Mouse (Mus musculus) erythroblast, embryonic 14.5 days (primary cell): ENCODE data around the gene Hsd17b13. TPM values are rescaled to one million over a fixed set of nuclear protein-coding genes. Genes with fewer than 3 reads are reported as not detected.
A peak's percentile ranks its signal among the peaks of the same experiment; 100 is the strongest.

Source experiments
- H3K27me3 ChIP-seq: 2 replicates; pipeline ENCODE4 v1.6.1; 2012; ENCODE audit warnings: inconsistent platforms; ENCODE audit not compliant: control insufficient read depth
- H3K36me3 ChIP-seq: 2 replicates; pipeline ENCODE4 v1.6.1; 2012; ENCODE audit warnings: mild to moderate bottlenecking, inconsistent platforms; ENCODE audit not compliant: control insufficient read depth
- H3K4me1 ChIP-seq: 2 replicates; pipeline ENCODE4 v1.6.1; 2012; ENCODE audit warnings: inconsistent platforms; ENCODE audit not compliant: control insufficient read depth
- H3K4me3 ChIP-seq: replicated peaks from 2 replicates; pipeline ENCODE3; 2012; ENCODE audit warnings: moderate library complexity, mild to moderate bottlenecking, inconsistent platforms
- H3K9me3 ChIP-seq: 2 replicates; pipeline ENCODE4 v1.6.1; 2012; ENCODE audit warnings: low read length, inconsistent platforms, mixed read lengths; ENCODE audit not compliant: control insufficient read depth
- GATA1 ChIP-seq: IDR thresholded peaks from 2 replicates; pipeline ENCODE4 v1.6.1; 2012; ENCODE audit warnings: low read length, inconsistent platforms, mixed read lengths
- TAL1 ChIP-seq: IDR thresholded peaks from 3 replicates; pipeline ENCODE4 v1.6.1; 2012; ENCODE audit warnings: low read length, inconsistent platforms, mixed read lengths
- polyA plus RNA-seq: library from polyadenylated mRNA; stranded (reverse); fragments of >175 nt; gene quantifications from 2 replicates; pipeline ENCODE4 v1.2.3, GENCODE M21; 2012

The Hsd17b13 gene
- polyA plus RNA-seq, 1 experiment: not detected

GRCm38 (mm10) chr5:103917357-103917895 lies 59.8 kb downstream of the Hsd17b13 start:
- no peaks in the 10 kb centered on the region for H3K9me3 ChIP-seq
- no peaks in the 10 kb centered on the region for H3K36me3 ChIP-seq
- no peak overlapping the region for H3K4me3 ChIP-seq
- peaks cover 5% of the 10 kb centered on the region for H3K27me3 ChIP-seq
- H3K4me1 ChIP-seq: no peaks in the 10 kb centered on the region
- no peak for TF ChIP-seq TAL1
- TF ChIP-seq GATA1: no peak

GRCm38 (mm10) chr5:103916595-103917356 lies 60.4 kb downstream of the Hsd17b13 start:
- no peaks in the 10 kb centered on the region for H3K36me3 ChIP-seq
- TF ChIP-seq GATA1 (no peak), TAL1 (no peak)

GRCm38 (mm10) chr5:103914335-103915226 lies 62.6 kb downstream of the Hsd17b13 start:
- Histone ChIP-seq H3K4me3 (no peak overlapping the region), H3K27me3 (peaks cover 23% of the 10 kb centered on the region), H3K9me3 (no peaks in the 10 kb centered on the region), H3K36me3 (no peaks in the 10 kb centered on the region), H3K4me1 (peaks cover 14% of the 10 kb centered on the region)
- no peak for TF ChIP-seq GATA1
- TF ChIP-seq TAL1: no peak

More at GRCm38 (mm10) chr5:103916595-103917356, 60.4 kb downstream of the Hsd17b13 start:
- peaks cover 6% of the 10 kb centered on the region for H3K27me3 ChIP-seq
- peaks cover under 1% of the 10 kb centered on the region; the same call in 1 of the 2 replicates for H3K4me1 ChIP-seq
- H3K9me3 ChIP-seq: no peaks in the 10 kb centered on the region
- H3K4me3 ChIP-seq: no peak overlapping the region

GRCm38 (mm10) chr5:103913150-103913549 lies 64.1 kb downstream of the Hsd17b13 start:
- no peak for TF ChIP-seq TAL1
- TF ChIP-seq GATA1: no peak
- H3K9me3 ChIP-seq: no peaks in the 10 kb centered on the region

GRCm38 (mm10) chr5:103911555-103911954 lies 65.7 kb downstream of the Hsd17b13 start:
- Histone ChIP-seq H3K27me3 (peaks cover 30% of the 10 kb centered on the region), H3K4me1 (peaks cover 14% of the 10 kb centered on the region), H3K36me3 (no peaks in the 10 kb centered on the region), H3K9me3 (no peaks in the 10 kb centered on the region), H3K4me3 (peak overlapping the region; percentile 71)
- TF ChIP-seq TAL1 (no peak), GATA1 (no peak)

More at GRCm38 (mm10) chr5:103913150-103913549, 64.1 kb downstream of the Hsd17b13 start:
- peaks cover 14% of the 10 kb centered on the region for H3K4me1 ChIP-seq
- no peaks in the 10 kb centered on the region for H3K36me3 ChIP-seq
- no peak overlapping the region for H3K4me3 ChIP-seq
- H3K27me3 ChIP-seq: peaks cover 32% of the 10 kb centered on the region

- Histone ChIP-seq H3K4me1 (peaks cover 14% of the 10 kb centered on the region), H3K36me3 (no peaks in the 10 kb centered on the region), H3K27me3 (peaks cover 30% of the 10 kb centered on the region), H3K4me3 (peak within 1 kb of the TSS; percentile 71), H3K9me3 (no peaks in the 10 kb centered on the region)
- no peak for TF ChIP-seq GATA1
- no peak for TF ChIP-seq TAL1
These were observed 66.3 kb downstream of the Hsd17b13 start, which contains the start of gene Klhl8 for GRCm38 (mm10) chr5:103910748-103911409. Gene Klhl8, minus strand, starts transcription at chr5:103911259.

- Histone ChIP-seq H3K4me3 (peak overlapping the region; percentile 71), H3K4me1 (peaks cover 14% of the 10 kb centered on the region), H3K36me3 (no peaks in the 10 kb centered on the region), H3K9me3 (no peaks in the 10 kb centered on the region), H3K27me3 (peaks cover 30% of the 10 kb centered on the region)
- TF ChIP-seq TAL1 (no peak), GATA1 (no peak)
These were observed 67.1 kb downstream of the Hsd17b13 start for GRCm38 (mm10) chr5:103910156-103910555.

GRCm38 (mm10) chr5:103909466-103909865 lies 67.7 kb downstream of the Hsd17b13 start:
- Histone ChIP-seq H3K9me3 (no peaks in the 10 kb centered on the region), H3K27me3 (peaks cover 30% of the 10 kb centered on the region), H3K4me1 (peaks cover 14% of the 10 kb centered on the region), H3K36me3 (no peaks in the 10 kb centered on the region), H3K4me3 (no peak overlapping the region)
- TF ChIP-seq GATA1: no peak
- no peak for TF ChIP-seq TAL1
